Mouse (Mus musculus) layer of hippocampus, postnatal 25 days (tissue): Measurements from ENCODE around the gene Eipr1. TPM values are rescaled to one million over a fixed set of nuclear protein-coding genes. Genes with fewer than 3 reads are reported as not detected.
"Not testable (repeated sequence)": the region's sequence is repeated elsewhere in the genome, so short reads cannot be mapped to it uniquely, and the experiment has no call there.

Source experiments
- DNase-seq, 2 experiments: peaks; one replicate each; pipeline ENCODE4 v3.0.0; 2022; ENCODE audit warnings: mixed read lengths in 2 of 2, low spot score in 1 of 2; ENCODE audit errors: extremely low spot score in 1 of 2
- total RNA-seq, 2 experiments: library from RNA; stranded (reverse); gene quantifications; 2 replicates each; pipeline ENCODE4 v1.2.3; 2021

The Eipr1 gene
- total RNA-seq, 2 experiments from 2014 or later: 48.8 to 52.1 TPM

GRCm38 (mm10) chr12:28874781-28875251, 123.2 kb downstream of the Eipr1 start:
- no peak for DNase-seq

GRCm38 (mm10) chr12:28875471-28875870, 123.9 kb downstream of the Eipr1 start:
- DNase-seq: no peak

GRCm38 (mm10) chr12:28880471-28880870, 128.9 kb downstream of the Eipr1 start:
- DNase-seq: no peak

GRCm38 (mm10) chr12:28887712-28888111, 136.1 kb downstream of the Eipr1 start:
- DNase-seq: no peak

- DNase-seq: no peak
These were observed 137.6 kb downstream of the Eipr1 start for GRCm38 (mm10) chr12:28889068-28889674.

- no peak for DNase-seq
These were observed 139.9 kb downstream of the Eipr1 start for GRCm38 (mm10) chr12:28891523-28891922.

- DNase-seq: no peak
These were observed 145.0 kb downstream of the Eipr1 start for GRCm38 (mm10) chr12:28896577-28896976.

- DNase-seq: no peak
These were observed 146.7 kb downstream of the Eipr1 start for GRCm38 (mm10) chr12:28898307-28898706.

GRCm38 (mm10) chr12:28899696-28900095, 148.1 kb downstream of the Eipr1 start:
- DNase-seq: no peak

GRCm38 (mm10) chr12:28900341-28900740, 148.7 kb downstream of the Eipr1 start:
- DNase-seq: no peak

- DNase-seq: no peak
These were observed 150.5 kb downstream of the Eipr1 start for GRCm38 (mm10) chr12:28902132-28902531.

- no peak for DNase-seq
These were observed 151.5 kb downstream of the Eipr1 start for GRCm38 (mm10) chr12:28903082-28903481.

- DNase-seq: no peak
These were observed 153.9 kb downstream of the Eipr1 start for GRCm38 (mm10) chr12:28905486-28905885.

GRCm38 (mm10) chr12:28906016-28906415, 154.4 kb downstream of the Eipr1 start:
- no peak for DNase-seq

- DNase-seq: no peak
These were observed 155.2 kb downstream of the Eipr1 start for GRCm38 (mm10) chr12:28906809-28907297.

GRCm38 (mm10) chr12:28907814-28908213, 156.2 kb downstream of the Eipr1 start:
- DNase-seq: no peak

GRCm38 (mm10) chr12:28909851-28910250, 158.2 kb downstream of the Eipr1 start:
- no peak for DNase-seq

- DNase-seq: no peak
These were observed 159.0 kb downstream of the Eipr1 start for GRCm38 (mm10) chr12:28910568-28910967.

GRCm38 (mm10) chr12:28912351-28912936, 160.8 kb downstream of the Eipr1 start:
- DNase-seq: no peak

GRCm38 (mm10) chr12:28913099-28913498, 161.5 kb downstream of the Eipr1 start:
- no peak for DNase-seq

GRCm38 (mm10) chr12:28914056-28914455, 162.5 kb downstream of the Eipr1 start:
- not testable (repeated sequence) for DNase-seq
